Mouse (Mus musculus) cerebellum, adult 18-20 months (tissue): ENCODE measurements at regions not wholly inside any gene's neighbourhood (a gene's known extent, or its start where the extent isn't known, plus 50 kb on each side); places are given as distances from the start of the nearest gene placed in this dataset.

Experiments
- DNase-seq, 2 experiments: peaks; one replicate each; pipeline ENCODE4 v3.0.0; 2021

DNA sequence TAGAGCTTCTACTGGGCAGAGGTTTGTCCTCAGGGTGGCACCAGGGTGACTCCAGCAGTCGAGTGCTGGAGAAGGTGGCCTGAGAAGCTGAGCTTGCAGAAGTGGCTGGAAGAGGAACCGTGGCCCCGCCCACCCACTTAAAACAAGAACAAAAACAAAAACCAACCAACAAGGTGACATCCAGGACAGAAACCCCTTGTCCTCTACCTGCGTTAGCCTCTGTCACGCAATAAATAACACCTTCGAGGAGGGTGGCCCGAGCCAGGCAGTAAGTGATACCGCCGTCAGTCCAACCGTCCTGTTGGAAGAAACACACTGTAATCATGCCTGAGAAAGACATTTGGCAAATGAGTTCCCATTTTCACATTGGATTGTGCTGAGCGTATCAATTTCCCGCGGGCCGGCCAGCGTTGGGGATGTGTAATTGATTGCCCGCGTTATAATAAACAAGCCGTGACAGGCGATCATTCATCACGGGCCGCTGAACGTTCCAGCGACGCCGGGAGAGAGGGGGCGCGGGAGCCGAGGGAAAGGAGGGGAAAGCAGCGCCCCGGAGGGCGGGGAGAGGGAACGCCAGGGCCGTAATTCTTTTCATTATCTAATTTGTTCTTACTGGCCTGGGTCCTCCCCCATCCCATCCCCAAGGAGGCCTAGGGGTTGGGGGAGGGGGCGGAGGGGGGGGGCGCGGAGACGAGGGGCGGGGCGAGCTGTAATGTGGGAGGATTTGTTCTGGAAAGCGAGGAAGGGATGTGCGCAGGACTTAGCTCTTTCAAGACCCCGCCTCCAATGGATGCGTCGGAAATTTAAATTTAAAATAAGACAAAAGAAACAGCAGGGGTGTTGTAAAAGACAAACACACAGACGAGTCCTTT, 135.6 kb downstream of the 2410131K14Rik start:
- DNase-seq: peak in 1 of 2 experiments; percentile 12

DNA sequence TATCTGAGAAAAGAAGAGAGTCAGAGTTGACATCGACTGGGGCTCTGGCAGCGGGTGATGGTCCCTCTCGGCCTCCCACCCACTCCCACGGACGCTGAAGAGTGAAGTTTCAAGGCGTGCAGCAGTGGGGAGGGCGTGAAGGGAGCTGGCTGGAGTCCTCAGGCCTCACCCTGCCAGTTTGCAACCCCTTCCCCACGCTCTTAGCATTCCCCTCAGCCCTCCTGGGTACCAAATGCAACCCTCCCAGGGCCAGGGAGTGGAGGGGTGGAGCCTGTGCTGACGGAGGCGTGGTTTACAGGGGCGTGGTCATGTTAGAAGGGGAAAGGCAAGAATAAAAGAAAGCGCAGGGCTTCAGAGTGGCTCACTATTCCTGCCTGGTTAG, 136.3 kb downstream of the 2410131K14Rik start:
- DNase-seq: peak; percentile 38 to 46

DNA sequence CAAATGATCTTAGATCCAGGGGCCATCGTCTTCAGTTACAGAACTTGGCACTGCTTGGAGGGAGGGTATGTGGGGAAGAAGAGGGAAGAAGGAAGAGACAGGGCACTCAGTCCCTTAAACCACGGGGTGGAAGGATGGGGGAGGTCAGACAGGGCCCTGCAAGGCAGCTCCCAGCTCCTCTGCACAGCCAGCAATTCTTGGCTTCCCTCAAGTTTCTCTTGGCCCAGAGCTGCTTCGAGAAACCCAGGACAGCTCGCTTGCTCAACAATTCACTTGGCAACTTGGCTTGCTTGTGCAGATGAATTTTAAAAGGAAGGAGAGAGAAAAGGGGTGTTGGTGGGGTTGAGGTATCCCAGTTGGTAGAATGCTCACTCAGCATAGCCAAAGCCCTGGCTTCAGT, 141.1 kb downstream of the 2410131K14Rik start:
- no peak for DNase-seq

DNA sequence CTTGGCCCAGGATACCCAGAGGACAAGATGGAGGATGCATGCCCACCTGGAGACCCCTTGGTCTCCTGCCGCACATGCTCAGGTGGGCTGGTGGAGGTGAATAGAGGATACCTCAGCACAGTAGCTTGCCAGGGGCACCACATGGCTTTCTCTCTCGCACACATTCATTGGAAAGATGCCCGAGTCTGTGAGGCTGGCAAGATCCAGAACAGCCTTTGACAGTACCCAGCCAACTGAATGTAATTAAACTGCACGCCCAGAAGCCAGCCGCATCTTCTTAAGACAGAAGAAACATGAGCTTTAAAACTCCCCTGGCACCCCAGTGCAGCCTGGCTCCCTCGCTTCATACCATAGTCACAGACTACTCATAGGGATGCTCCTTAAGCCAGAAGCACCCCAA, 143.4 kb downstream of the 2410131K14Rik start:
- no peak for DNase-seq

DNA sequence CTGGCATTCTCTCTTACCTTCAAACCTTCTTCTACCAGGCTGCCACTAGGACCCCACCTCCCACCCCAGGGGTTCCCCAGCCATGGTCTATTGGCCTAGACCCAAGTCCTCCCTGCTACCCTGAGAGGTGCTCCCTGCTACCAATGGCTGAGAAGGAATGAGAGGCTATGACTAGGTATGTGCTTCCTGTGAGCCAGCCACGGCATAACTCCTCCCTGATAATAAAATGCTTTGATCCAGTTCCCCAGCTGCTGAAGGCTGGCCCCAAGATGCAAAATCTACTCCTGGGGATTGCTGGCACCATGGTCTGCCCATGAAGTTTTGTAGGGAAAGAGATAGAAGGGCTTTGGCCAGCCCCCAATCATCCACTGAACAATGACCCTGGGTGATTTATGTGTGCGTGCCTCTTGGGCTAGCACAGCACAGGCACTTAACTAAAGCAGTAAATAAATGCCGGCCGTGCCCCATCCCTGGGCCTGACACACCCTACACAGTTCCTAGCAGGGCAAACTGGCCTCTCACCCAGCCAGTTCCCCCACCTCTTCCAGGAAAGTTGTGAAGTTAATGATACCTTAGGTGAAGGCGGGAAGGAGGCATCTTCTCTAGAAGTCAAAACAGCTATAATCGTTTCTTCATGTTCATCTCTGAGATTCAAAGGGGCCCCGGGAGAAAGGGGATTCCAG, 145.8 kb downstream of the 2410131K14Rik start:
- no peak for DNase-seq

DNA sequence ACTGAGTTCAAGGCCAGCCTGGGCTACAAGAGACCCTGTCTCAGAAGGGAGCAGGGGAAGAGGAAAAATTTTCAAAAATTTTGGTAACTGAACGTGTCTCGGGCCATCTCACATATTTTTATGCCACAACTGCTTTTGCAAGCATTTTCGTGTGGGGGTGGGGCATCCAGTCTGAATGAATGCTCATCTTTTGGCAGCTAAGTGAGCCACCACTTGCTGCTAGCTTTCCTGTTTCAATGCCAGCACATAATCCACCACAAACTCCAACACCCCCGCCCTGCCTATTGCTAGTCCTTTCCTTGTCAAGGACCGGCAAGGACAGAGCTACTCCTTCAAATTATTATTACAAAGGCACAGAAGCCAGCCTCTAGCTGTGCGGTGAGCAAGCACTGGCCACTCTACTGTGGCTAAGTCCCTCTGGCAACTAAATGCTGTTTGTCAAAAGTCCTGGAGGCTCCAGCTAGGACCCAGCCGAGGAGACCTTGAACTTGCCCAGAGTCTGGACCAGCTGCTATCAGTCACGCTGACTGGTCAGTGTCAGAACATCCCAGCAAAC, 148.0 kb downstream of the 2410131K14Rik start:
- DNase-seq: no peak

DNA sequence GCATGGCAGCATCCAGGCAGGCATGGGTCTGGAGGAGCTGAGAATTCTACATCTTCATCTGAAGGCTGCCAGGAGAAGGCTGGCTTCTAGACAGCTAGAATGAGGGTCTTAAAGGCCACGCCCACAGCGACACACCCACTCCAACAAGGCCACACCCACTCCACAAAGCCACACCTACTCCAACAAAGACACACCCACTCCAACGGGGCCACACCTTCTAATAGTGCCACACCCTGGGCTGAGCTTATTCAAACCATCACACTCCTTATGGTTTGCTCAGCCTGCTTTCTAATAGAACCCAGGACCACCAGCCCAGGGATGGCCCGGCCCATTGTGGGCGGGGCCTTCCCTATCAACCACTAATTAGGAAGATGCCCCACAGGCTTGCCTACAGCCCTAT, 149.0 kb downstream of the 2410131K14Rik start:
- DNase-seq: no peak

DNA sequence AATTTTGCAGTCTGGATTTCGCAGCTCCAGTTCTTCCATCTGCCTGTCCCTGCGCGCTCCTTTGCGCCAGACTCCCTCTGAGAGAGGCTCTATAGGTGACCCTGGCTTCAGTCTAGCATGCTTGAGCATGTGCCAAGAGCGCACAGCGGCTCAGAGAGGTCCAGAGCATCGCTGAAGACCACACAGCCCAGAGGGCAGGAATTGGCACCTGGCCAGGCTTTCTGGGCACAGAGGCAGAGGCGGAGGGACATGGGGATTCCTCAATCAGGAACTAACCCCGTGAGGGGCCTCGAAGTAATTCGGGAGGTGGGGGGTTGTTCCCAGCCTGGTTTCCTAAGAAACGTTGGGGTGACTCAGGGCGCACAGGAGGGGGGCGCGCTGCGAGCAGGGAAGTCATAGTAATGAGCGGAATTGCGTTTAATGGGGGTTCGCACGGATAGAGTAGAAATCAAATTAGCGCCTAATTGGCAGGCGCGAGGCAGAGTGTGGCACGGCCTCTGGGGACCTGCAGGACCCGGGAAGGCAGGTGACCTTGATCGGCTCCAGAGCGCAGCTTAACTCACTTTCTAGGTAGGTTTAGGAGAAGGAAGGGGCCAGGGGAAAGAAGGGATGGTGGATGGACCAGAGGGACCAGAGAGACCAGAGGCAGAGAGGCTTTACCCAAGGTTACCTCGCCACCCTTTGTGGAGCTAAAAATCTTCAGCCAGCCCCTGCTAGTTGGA, 151.1 kb downstream of the 2410131K14Rik start:
- DNase-seq: peak in 1 of 2 experiments; percentile 41

DNA sequence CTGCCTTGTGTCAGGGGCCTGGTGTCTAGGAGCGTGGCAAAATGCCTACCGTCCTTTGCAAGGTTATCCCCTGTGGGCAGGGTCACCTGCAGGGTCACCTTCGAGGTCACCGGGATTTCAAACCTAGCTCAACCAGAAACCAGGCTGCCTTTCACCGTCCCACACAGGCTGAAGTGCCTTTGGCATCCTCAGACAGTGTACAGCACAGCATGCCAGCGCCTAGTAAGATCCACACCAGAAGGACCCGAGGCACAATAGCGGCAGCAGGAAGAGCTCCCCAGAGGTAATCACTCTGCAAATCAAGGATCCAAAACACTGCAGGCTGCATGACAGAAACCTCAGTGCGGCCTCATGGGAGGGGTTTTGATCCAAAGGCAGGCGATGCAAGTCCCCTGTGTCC, 155.9 kb downstream of the 2410131K14Rik start:
- no peak for DNase-seq

DNA sequence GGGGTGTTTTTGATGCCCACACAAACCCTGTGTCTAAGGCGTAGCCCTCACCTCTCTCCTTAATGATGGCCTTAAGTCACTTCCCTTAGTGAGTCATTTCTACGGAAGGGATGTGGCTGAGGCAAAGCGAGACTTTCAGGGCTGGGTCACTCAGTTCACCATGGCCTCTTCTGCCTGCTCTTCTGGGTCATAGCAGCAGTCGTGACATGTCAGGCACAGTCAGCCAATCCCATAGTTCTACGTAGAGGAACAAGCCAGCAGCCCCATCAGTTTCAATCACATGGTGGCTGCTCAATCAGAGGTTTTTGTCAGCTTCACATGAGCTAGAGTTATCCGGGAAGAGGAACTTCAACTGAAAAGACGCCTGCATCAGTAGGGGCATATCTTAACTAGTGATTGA, 156.1 kb upstream of the Med13l start:
- DNase-seq: no peak

DNA sequence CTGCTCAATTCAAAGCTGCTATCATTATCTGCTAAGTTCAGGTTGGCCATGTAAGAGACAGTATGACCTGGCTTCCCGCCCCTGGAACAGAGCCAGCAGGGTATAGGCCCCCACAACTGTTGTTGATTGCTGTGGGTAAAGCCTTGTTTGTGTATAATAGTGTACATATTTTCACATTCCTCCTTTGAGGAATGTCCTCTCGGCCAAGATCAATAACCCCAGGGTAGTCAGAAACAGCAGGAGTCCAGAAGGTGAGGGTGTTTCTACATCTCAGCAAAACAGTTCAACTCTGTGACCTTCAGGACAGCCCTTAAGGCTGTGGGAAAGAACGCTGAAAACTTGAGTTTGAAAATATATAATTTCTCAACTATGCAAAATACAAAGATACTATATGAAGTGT, 155.1 kb upstream of the Med13l start:
- DNase-seq: no peak

DNA sequence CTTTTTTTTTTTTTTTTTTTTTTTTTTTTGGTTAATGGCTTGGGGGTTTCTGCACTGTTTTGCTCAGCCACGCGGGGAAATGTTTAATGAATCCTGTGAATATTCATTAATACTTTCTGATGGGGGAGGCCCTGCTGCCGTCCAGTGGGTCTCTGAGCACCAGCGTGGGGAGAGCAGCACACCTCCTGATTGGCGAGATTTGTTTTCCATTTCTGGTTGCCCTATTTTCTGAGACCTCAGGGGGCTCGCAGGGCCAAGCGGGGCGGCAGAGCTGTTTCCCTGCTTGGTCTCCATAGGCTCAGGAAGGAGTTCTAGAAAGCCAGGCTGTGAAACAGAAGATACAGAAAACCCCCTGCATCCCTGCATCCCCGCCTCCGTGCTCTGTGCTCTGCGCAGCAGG, 153.0 kb upstream of the Med13l start:
- DNase-seq: no peak

DNA sequence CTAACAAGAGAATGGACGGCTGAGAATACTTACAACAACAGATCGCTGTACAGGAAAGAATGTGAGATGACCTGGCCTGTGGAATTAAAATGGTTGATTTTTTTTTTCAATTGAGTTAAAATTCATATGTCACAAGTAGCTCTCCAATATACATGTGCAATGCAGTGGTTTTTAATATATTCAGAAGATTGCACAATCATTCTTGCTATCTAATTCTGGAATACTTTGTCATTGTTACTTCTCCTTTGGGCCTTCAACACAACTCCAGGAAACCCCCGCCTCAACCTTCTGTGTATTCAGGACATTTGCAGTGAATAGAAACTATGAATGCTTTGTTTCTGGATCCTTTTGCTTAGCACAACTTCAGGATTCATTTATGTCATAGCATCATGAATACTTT, 152.5 kb upstream of the Med13l start:
- no peak for DNase-seq

DNA sequence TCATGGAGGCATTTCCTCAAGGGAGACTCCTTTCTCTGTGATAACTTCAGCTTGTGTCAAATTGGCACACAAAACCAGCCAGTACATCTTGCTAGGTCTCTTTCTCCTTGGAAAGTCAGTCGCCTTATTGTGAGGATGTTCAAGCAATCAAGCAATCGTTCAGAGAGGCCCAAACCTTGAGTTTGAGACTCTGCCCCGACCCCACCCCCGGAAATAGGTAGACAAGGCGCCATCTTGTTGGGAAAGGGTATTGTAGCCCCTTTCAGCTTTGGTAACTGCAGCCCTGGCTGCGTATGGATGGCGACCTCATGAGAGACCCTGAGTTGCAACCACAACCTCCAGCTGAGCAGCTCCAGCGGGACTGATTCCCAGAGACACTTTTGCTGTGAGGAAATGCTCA, 151.7 kb upstream of the Med13l start:
- DNase-seq: no peak

DNA sequence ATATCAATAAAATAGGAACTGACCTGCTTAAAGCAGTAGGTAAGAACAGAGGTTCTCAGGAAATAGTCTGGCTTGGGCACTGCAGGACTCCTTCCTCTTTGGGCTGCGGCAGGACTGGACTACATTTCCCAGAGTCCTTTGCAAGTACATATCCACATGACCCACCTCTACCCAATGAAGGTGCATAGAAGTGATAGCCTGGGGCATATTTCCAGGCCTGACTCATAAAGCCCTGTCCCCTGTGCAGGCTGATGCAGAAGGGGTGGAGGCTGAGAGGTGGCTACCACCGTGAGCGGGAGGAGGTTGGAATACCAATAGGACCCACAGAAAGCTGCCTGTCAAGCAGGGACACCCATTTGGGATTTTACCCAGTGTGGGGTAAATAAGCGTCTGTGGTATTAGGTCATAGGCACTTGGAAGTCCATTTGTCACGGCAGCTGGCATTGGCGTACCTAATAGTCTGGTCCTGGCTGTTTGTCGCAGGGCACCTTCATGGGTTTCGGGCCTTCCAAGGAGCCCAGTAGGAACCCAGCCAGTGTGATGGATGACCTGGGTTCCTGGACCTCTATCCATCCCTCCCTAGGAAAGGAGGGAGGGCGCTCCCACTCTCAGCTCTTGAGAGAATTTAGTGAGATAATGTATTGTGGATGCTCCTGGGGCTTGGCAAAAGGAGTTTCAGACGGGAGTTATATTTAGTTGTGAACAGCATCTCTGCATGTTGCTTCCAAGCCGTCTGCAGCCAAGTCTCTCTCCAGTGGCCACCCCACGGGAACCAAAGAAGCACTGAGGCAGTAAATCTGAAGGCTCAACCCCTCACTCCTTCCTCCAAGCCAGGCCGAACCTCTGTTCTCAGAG, 146.8 kb upstream of the Med13l start:
- DNase-seq: peak; percentile 83 to 93

DNA sequence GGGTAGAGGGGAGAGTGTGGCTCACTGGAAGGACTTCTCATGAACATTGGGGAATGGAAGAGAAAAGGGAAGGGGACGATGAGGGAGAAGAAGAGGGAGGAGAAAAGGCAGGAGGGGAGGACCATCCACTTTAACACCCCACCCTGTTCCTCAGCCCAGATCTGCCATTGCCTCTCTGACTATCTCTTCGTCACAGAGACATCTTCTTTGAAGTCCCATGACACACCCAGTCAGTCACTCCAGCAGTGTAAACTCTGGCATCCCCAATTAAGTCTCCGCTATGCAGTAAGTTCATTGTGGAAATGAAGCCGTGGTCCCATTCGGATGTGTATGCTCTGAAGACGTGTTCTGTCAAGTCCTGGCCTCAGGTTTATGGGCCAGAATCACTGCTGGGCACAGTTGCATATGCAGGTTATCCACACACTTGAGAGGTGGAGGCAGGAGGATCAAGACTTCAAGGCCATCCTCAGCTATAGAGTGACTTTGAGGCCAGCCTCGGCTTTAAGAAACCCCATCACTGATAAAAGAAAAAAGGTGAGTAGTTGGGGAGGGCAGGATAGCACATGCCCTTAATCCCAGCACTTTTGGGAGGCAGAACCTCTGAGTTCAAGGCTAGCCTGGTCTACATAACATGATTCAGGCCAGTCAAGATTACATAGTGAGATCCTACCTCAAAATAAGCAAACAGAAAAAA, 141.0 kb upstream of the Med13l start:
- DNase-seq: no peak

DNA sequence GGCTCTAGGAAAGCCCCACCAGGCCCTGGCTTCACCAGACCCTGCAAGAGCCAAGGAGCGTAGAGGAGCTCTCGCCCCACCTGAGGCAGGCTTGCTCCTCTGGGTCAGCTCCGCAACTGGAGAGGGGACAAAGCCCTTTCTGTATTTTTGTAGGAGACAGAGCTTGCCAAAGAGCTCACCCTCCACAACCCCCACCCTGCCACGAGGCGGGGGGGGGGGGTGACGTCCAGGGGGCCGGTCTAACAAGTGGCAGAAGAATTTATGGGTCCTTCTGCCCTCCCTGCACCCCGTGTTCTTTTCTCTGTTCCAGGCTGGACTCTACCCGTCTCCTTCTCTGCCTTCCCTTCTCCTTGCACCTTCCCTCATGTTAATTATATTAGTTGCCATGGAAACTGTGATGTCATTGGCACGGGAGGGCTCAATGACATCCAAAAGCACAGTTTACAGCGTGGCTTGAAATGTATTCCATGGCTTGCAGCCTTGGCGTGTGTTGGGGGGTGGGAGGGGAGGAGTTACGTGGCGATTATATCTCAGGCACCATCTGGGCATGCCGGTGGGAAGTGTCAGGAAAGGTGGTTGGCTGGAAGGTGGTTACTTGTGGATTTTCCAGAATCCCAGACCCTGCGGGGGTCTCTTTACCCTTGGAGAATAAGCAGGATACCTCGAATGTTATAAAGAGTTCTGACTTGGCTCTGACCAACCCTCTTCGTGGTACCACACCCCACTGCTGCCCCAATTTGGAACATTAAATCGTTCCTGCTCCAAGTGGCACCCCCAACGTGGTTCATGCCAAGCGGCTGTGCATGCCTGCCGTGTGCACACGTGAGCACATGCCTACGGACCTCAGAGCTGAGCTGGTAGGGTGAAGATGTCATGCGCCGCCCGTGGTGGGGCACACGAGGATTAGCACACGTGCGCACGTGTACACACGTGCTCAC, 138.3 kb upstream of the Med13l start:
- DNase-seq: peak; percentile 29 to 43

DNA sequence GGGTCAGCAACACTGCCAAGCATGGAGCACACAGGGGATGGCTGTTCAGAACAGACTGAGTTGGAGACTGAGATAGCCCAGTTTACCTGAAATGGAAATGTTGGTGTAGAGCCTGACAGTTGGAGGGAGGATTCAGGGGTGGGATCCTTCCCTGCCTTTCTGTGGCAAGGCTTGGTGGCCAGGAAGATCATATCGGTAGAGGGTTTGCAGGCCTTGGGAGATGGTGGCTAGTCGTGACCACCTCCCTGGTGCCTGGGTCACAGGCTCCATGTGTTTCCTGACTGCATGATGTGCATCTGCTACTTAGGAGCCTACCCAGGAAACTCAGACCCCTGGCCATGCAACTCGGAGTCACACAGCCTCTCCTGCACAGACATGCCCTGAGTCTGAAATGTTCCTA, 136.3 kb upstream of the Med13l start:
- DNase-seq: no peak

DNA sequence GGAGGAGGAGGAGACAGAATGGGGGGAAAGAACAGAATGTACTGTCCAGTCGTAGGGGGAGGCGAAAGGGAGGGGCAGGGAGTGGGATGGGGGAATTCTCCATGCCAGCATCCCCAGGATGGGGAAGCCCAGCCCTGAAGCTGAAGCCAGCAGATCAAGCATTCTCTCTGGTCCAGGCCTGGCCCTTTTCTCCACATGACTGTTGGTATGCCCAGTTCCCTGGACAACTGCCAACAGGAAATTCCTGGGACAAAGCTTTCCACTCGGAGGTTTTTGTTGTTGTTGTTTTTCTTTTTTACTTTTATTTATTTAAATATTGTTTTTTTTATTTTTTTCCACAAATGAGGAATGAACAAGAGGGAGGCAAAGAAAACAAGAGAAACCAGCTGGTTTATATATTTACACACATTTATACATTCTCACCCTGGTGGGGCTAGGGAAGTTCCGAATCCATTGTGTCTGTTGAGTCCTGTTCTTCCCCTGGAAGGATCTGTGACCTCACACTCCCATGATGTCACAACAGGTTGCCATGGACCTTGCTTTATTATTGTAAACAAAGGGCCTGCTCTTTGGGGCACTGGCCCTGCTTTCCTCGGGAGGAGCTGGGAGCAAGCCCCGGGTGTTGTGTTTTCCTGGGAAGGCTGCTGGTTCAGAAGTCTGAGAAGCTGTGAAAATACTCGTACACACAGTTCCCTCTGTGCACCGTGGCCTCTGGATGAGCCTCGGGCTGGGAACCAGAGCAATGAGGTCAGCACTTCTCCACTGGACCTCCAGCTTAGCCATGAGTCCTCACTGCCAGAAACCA, 135.5 kb upstream of the Med13l start:
- peak; percentile 58 for DNase-seq

DNA sequence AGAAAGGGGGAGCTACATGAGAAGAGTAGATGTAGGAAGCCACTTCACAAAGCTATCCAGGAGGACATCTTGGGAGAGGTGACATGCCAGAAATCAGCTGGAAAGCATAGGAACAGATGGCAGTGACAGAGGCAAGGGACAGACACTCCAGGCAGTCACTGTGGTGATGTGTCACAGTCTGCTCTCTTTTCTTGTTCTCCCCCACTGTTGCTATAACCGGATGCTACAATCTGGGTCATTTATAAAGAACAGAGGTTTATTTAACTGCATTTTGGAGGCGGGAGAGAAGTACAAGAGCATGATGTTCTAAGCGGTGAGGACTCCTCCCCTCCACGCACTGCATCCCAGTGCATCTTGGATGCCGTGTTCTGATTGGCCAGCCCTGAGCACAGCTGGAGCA, 133.8 kb upstream of the Med13l start:
- DNase-seq: peak; percentile 28 to 34
